ENCODE assay signal across 14 mouse cellular contexts in the genomic region with DNA sequence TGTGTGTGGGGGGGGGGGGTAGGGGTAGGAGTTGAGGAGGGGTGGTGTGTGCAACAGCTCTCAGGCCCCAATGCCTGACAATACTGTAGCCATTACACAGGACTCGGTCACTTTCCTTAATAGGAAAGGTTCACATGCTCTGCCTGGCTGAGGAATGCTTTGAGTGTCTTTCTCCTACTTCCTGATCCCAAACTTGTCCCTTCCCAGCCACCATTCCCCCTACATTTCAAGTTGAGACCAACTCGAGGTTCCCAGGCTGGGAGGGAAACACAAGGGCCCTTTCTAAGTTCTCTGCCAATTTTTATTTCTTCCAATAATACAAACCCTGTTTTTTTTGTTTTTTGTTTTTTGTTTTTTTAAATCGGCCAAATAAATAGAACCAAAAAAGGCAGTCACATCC.
DNase-seq lines count a peak whose midpoint lies in the region; ATAC-seq and TF ChIP-seq lines count a peak whose summit lies in the region.
"Had no signal": no experiment of that assay in that cellular context is flagged by ENCODE, and none has a peak within 500 bp of the region (broad histone marks: within the 10 kb centered on the region; RNA-seq: fewer than 3 reads in every experiment).

No protein-coding gene starts in this region.

- no peaks in the 10 kb centered on the region for H3K9me3 ChIP-seq in intestine, embryonic 16.5 days (ENCODE audit: control insufficient read depth, low read length)
- H3K9me3 ChIP-seq in intestine, embryonic 15.5 days: no peaks in the 10 kb centered on the region
- H3K9me3 ChIP-seq: heart, embryonic 13.5 days; hindbrain, embryonic 15.5 days; midbrain, embryonic 10.5 days had no signal

- H3K4me1 ChIP-seq in intestine, embryonic 16.5 days (ENCODE audit: control insufficient read depth, insufficient read depth, low read length): peaks cover 7% of the 10 kb centered on the region
- 0 out of 2 replicates have a peak, but pooled peaks cover 4% of the 10 kb centered on the region for H3K4me1 ChIP-seq in intestine, embryonic 15.5 days (replicated peaks)
- no peaks in the 10 kb centered on the region for H3K4me1 ChIP-seq in lung, adult 2 months (ENCODE audit: control insufficient read depth, insufficient read depth, low read length)

- H3K4me2 ChIP-seq in intestine, embryonic 16.5 days (ENCODE audit: low read depth, low read length): no peak overlapping the region
- H3K4me2 ChIP-seq in intestine, embryonic 15.5 days (replicated peaks): no peak overlapping the region
- H3K4me2 ChIP-seq: heart, embryonic 13.5 days; hindbrain, embryonic 15.5 days had no signal

- TF ChIP-seq POLR2A in lung, adult 2 months (IDR thresholded peaks at IDR 0.05; ENCODE audit: borderline replicate concordance, extremely low read depth, low read depth, low read length): no peak

- no peak for TF ChIP-seq CTCF in lung, adult 2 months (IDR thresholded peaks at IDR 0.05; ENCODE audit: insufficient read depth, low read length)

- no peak overlapping the region for H3K27ac ChIP-seq in intestine, embryonic 16.5 days (ENCODE audit: low read length)
- no peak overlapping the region for H3K27ac ChIP-seq in intestine, embryonic 15.5 days
- H3K27ac ChIP-seq: heart, embryonic 13.5 days; hindbrain, embryonic 15.5 days had no signal

- 0 out of 2 replicates have a peak, but pooled peaks cover 7% of the 10 kb centered on the region for H3K27me3 ChIP-seq in intestine, embryonic 16.5 days (replicated peaks; ENCODE audit: control insufficient read depth, insufficient read depth, low read length)
- 0 out of 2 replicates have a peak, but pooled peaks cover 3% of the 10 kb centered on the region for H3K27me3 ChIP-seq in intestine, embryonic 15.5 days (replicated peaks)
- H3K27me3 ChIP-seq: heart, embryonic 13.5 days; hindbrain, embryonic 15.5 days had no signal

- H3K9ac ChIP-seq in intestine, embryonic 16.5 days (ENCODE audit: low read depth, low read length): no peak overlapping the region
- H3K9ac ChIP-seq in intestine, embryonic 15.5 days: no peak overlapping the region
- H3K9ac ChIP-seq: hindbrain, embryonic 15.5 days had no signal

- peak; percentile 6 for DNase-seq in lung, postnatal 36 days
- DNase-seq in lung, adult 2 months: no peak
- peak; percentile 8 to 18 for DNase-seq in kidney, postnatal 36 days
- peak; percentile 34 for DNase-seq in mesoderm, embryonic 11.5 days (ENCODE audit: low read depth, low spot score)
- DNase-seq in cerebellum, adult 11-12 months: no peak
- DNase-seq: cerebellum, adult 8-10 months; liver; right cerebral cortex, postnatal 4 days; thymus, postnatal 4 days had no signal

- H3K4me3 ChIP-seq in intestine, embryonic 16.5 days (ENCODE audit: low read length): no peak overlapping the region
- H3K4me3 ChIP-seq in intestine, embryonic 15.5 days (replicated peaks): no peak overlapping the region
- no peak overlapping the region for H3K4me3 ChIP-seq in lung, adult 2 months (replicated peaks; ENCODE audit: extremely low read depth, low read depth, low read length)
- H3K4me3 ChIP-seq: heart, embryonic 13.5 days; hindbrain, embryonic 15.5 days; midbrain, embryonic 10.5 days had no signal

- 44% methylated on average over 3 of the region's 3 CpGs for WGBS in intestine, embryonic 16.5 days
- 33% methylated on average over 3 of the region's 3 CpGs for WGBS in intestine, embryonic 15.5 days
- 28% methylated on average over 3 of the region's 3 CpGs for WGBS in lung, adult 2 months

- no peaks in the 10 kb centered on the region for H3K36me3 ChIP-seq in intestine, embryonic 16.5 days (ENCODE audit: control insufficient read depth, insufficient read depth, low read length)
- H3K36me3 ChIP-seq in intestine, embryonic 15.5 days: no peaks in the 10 kb centered on the region
- H3K36me3 ChIP-seq: heart, embryonic 13.5 days; hindbrain, embryonic 15.5 days; midbrain, embryonic 10.5 days had no signal

- peak; percentile 33; the same call in 1 of the 2 replicates for ATAC-seq in intestine, embryonic 16.5 days
- no peak for ATAC-seq in intestine, embryonic 15.5 days

Comparison
In these comparisons a context has a peak if more than half of its experiments do, and no peak if none do; other contexts are left out.
1. DNase-seq: peak in lung, postnatal 36 days (single experiment), kidney, postnatal 36 days (2 of 2) and mesoderm, embryonic 11.5 days (single experiment); none in lung, adult 2 months (single experiment) and cerebellum, adult 11-12 months (single experiment).